Mouse (Mus musculus) myocyte (in vitro differentiated cells): ENCODE results near the gene Ift140.

Experiments used
- CEBPB ChIP-seq: IDR thresholded peaks from 2 replicates; pipeline ENCODE4 v1.6.1; 2011; ENCODE audit warnings: mild to moderate bottlenecking, moderate library complexity; ENCODE audit not compliant: poor library complexity, insufficient read depth, severe bottlenecking
- E2F4 ChIP-seq: IDR thresholded peaks from one replicate; pipeline ENCODE4 v1.6.1; 2011; ENCODE audit warnings: mild to moderate bottlenecking, control low read depth, moderate library complexity; ENCODE audit not compliant: insufficient read depth
- MYOD1 ChIP-seq, 3 experiments: IDR thresholded peaks; one replicate each; pipeline ENCODE4 v1.6.1; 2011; ENCODE audit warnings: control low read depth in 2 of 3, low read depth in 2 of 3, mild to moderate bottlenecking in 2 of 3, moderate library complexity in 1 of 3; ENCODE audit not compliant: insufficient read length in 2 of 3, control insufficient read depth in 1 of 3
- MYOG ChIP-seq, 3 experiments: IDR thresholded peaks; one replicate each; pipeline ENCODE4 v1.6.1; 2011; ENCODE audit warnings: control low read depth in 2 of 3, low read depth in 2 of 3, mild to moderate bottlenecking in 2 of 3; ENCODE audit not compliant: insufficient read length in 2 of 3, control insufficient read depth in 1 of 3, insufficient read depth in 1 of 3
- POLR2A ChIP-seq: IDR thresholded peaks from one replicate; pipeline ENCODE4 v1.6.1; 2011; ENCODE audit warnings: low read depth, mild to moderate bottlenecking, control low read depth, moderate library complexity; ENCODE audit not compliant: insufficient read length
- POLR2AphosphoS2 ChIP-seq: IDR thresholded peaks from one replicate; pipeline ENCODE4 v1.6.1; 2011; ENCODE audit warnings: low read depth, control low read depth; ENCODE audit not compliant: insufficient read length
- SRF ChIP-seq: IDR thresholded peaks from one replicate; pipeline ENCODE4 v1.6.1; 2011; ENCODE audit warnings: low read depth; ENCODE audit not compliant: control insufficient read depth, insufficient read length
- TCF12 ChIP-seq: IDR thresholded peaks from one replicate; pipeline ENCODE4 v1.6.1; 2011; ENCODE audit warnings: mild to moderate bottlenecking, control low read depth; ENCODE audit not compliant: poor library complexity, insufficient read depth, severe bottlenecking
- USF1 ChIP-seq: IDR thresholded peaks from one replicate; pipeline ENCODE4 v1.6.1; 2011; ENCODE audit warnings: low read depth, mild to moderate bottlenecking, control low read depth, moderate library complexity

- TF ChIP-seq CEBPB = no peak
- no peak for TF ChIP-seq TCF12
- TF ChIP-seq MYOD1 (IDR thresholded peaks at IDR 0.05; ENCODE audit: control insufficient read depth in 1 of 3, insufficient read length in 2 of 3, low read depth in 2 of 3) = no peak
- no peak for TF ChIP-seq USF1
- TF ChIP-seq POLR2A = no peak
- TF ChIP-seq E2F4 = no peak
- TF ChIP-seq POLR2AphosphoS2 = no peak
- no peak for TF ChIP-seq SRF
- TF ChIP-seq MYOG (IDR thresholded peaks at IDR 0.05; ENCODE audit: control insufficient read depth in 1 of 3, insufficient read depth in 1 of 3, insufficient read length in 2 of 3, low read depth in 2 of 3) = no peak
Observed at GRCm38 (mm10) chr17:25130060-25130459, 114.2 kb downstream of the Ift140 start.
